Mouse (Mus musculus) neural tube, embryonic 11.5 days (tissue): ENCODE measurements around the gene Lrp1. TPM values are rescaled to one million over a fixed set of nuclear protein-coding genes. Genes with fewer than 3 reads are reported as not detected.

ENCODE experiments used
- ATAC-seq: fragments of 200-750 bp; cut with Nextera tagmentation; 2 replicates; pipeline ENCODE4 v1.8.0; 2017; ENCODE audit warnings: moderate number of reproducible peaks, mild to moderate bottlenecking, moderate TSS enrichment, moderate library complexity; ENCODE audit not compliant: insufficient read depth, low FRiP score, low TSS enrichment
- DNase-seq: peaks from one replicate; pipeline ENCODE4 v3.0.0-alpha.2; 2015; ENCODE audit warnings: low spot score
- H3K27ac ChIP-seq: fragments of 300-500 bp; sonication (generic); 2 replicates; pipeline ENCODE4 v1.5.1; 2014; ENCODE audit warnings: low read depth, mild to moderate bottlenecking, low read length
- H3K27me3 ChIP-seq: fragments of 300-500 bp; sonication (generic); 2 replicates; pipeline ENCODE4 v1.6.1; 2014; ENCODE audit warnings: mild to moderate bottlenecking, low read length, mixed read lengths; ENCODE audit not compliant: control insufficient read depth, insufficient read depth
- H3K36me3 ChIP-seq: fragments of 300-500 bp; sonication (generic); 2 replicates; pipeline ENCODE4 v1.6.1; 2014; ENCODE audit warnings: mild to moderate bottlenecking, low read length, moderate library complexity, mixed read lengths; ENCODE audit not compliant: control insufficient read depth, insufficient read depth
- H3K4me1 ChIP-seq: fragments of 300-500 bp; sonication (generic); 2 replicates; pipeline ENCODE4 v1.6.1; 2014; ENCODE audit warnings: low read length, mixed read lengths; ENCODE audit not compliant: control insufficient read depth, insufficient read depth
- H3K4me2 ChIP-seq: fragments of 300-500 bp; sonication (generic); 2 replicates; pipeline ENCODE4 v1.6.1; 2014; ENCODE audit warnings: low read depth, mild to moderate bottlenecking, moderate library complexity
- H3K4me3 ChIP-seq: fragments of 300-500 bp; sonication (generic); 2 replicates; pipeline ENCODE4 v1.5.1; 2014; ENCODE audit warnings: low read depth, low read length
- H3K9ac ChIP-seq: fragments of 300-500 bp; sonication (generic); 2 replicates; pipeline ENCODE4 v1.6.1; 2014; ENCODE audit warnings: mild to moderate bottlenecking, low read length
- H3K9me3 ChIP-seq: fragments of 300-500 bp; sonication (generic); 2 replicates; pipeline ENCODE4 v1.6.1; 2016; ENCODE audit warnings: low read length; ENCODE audit not compliant: control insufficient read depth
- WGBS: fragments of 180-500 bp; shearing (Covaris S2); extraction: QIAGEN DNeasy Blood & Tissue Kit; methylation state at CpG from one replicate; pipeline ENCODE4 v1.1.7; 2014; 5-methylcytosine and 5-hydroxymethylcytosine counted together
- polyA plus RNA-seq: library from polyadenylated mRNA; unstranded; fragments of >200 nt; fragmentation: Nextera tagmentation; extraction: Ambion mirVana; gene quantifications from 2 replicates; pipeline ENCODE4 v1.2.1, GENCODE M21; 2014

Gene Lrp1
- polyA plus RNA-seq, 1 experiment from 2014 or later = 68.2 TPM

GRCm38 (mm10) chr10:127581291-127581690 is 39.7 kb downstream of the Lrp1 start:
- Histone ChIP-seq H3K9me3 (no peaks in the 10 kb centered on the region), H3K4me1 (no peaks in the 10 kb centered on the region), H3K27me3 (no peaks in the 10 kb centered on the region), H3K9ac (no peak overlapping the region), H3K4me3 (no peak overlapping the region), H3K36me3 (peaks cover 16% of the 10 kb centered on the region), H3K27ac (no peak overlapping the region), H3K4me2 (no peak overlapping the region)
- WGBS = 90% methylated on average over 9 of the region's 9 CpGs
- ATAC-seq (no peak), DNase-seq (no peak)

DNA sequence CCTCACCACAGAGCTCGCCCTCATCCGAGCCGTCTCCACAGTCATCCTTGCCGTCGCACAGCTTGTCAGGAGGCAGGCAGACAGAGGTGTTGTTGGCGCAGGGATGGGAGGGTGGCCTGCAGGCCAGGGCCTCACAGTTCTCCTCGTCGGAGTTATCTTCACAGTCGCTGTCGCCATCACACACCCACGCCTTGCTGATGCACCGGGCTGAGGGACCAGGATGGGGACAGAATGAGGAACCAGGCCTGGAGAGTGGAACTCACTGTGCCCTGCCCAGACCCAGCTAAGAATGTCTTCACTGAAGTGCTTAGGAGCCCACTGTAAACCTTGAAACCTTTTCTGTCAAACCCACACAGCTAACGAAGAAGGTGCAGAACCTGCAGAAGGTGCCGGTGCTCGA is 43.0 kb downstream of the Lrp1 start:
- WGBS = 92% methylated on average over 15 of the region's 15 CpGs
- no peak for DNase-seq
- peaks cover 29% of the 10 kb centered on the region for H3K36me3 ChIP-seq

GRCm38 (mm10) chr10:127577156-127577555 is 43.8 kb downstream of the Lrp1 start:
- Histone ChIP-seq H3K4me2 (no peak overlapping the region), H3K9ac (no peak overlapping the region), H3K9me3 (no peaks in the 10 kb centered on the region), H3K36me3 (peaks cover 37% of the 10 kb centered on the region), H3K27ac (no peak overlapping the region), H3K27me3 (no peaks in the 10 kb centered on the region), H3K4me1 (no peaks in the 10 kb centered on the region), H3K4me3 (no peak overlapping the region)
- ATAC-seq (no peak), DNase-seq (no peak)
- WGBS = 89% methylated on average over 9 of the region's 9 CpGs

More for the DNA sequence above, 43.0 kb downstream of the Lrp1 start:
- Histone ChIP-seq H3K4me1 (no peaks in the 10 kb centered on the region), H3K9ac (no peak overlapping the region), H3K9me3 (no peaks in the 10 kb centered on the region), H3K27me3 (no peaks in the 10 kb centered on the region), H3K4me3 (no peak overlapping the region), H3K4me2 (no peak overlapping the region), H3K27ac (no peak overlapping the region)
- ATAC-seq = no peak

DNA sequence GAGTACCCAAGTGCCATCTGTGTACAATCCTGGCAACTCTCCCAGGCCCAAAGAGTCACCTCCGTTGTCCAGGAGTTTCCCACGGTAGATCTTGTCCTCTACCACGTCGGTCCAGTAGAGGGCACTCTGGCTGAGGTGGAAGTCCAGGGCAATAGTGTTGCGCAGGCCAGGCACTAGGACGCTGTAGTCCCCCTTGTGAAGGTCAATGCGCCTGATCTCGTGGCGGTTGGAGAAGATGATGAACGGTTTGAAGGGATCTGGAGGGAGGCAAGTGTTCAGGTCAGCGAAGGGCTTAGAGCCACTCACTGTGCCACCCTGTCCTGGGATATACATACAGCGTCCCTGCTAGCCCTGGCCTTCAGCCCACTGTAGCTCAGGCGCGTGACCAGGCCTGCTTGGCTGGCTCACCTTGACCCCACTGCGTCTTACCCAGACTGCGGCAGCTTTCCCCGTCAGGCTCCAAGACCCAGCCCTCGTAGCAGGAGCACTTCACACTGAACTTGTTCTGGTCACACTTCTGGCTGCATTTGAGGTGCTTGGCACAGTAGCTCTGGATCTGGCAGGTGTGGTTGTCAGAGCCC is 44.5 kb downstream of the Lrp1 start:
- 64% methylated on average over 18 of the region's 18 CpGs for WGBS
- no peak overlapping the region for H3K4me2 ChIP-seq
- H3K4me3 ChIP-seq = no peak overlapping the region
- no peak overlapping the region for H3K27ac ChIP-seq
- H3K36me3 ChIP-seq = peaks cover 34% of the 10 kb centered on the region
- no peaks in the 10 kb centered on the region for H3K4me1 ChIP-seq
- H3K27me3 ChIP-seq = no peaks in the 10 kb centered on the region
- H3K9me3 ChIP-seq = no peaks in the 10 kb centered on the region
- no peak overlapping the region for H3K9ac ChIP-seq
- no peak for ATAC-seq
- DNase-seq = peak; percentile 48

DNA sequence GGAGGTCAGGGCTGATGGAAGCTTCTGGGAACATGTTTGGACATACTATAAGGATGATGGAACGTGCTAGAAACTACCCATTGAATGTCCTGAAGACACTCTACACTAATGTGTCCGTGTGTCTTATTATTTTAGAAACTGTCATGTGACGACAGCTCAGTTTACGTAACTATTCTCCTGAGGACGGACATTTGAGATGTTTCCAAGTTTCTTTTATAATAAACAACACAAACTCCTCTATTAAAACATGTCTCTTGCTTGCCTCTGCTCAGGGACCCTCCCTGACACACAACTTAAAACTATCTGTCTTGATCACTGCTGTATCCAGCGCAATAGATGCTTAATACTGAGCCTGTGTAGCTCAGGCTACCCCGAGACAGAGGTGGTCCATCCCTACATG is 45.2 kb downstream of the Lrp1 start:
- no peak overlapping the region for H3K4me3 ChIP-seq

DNA sequence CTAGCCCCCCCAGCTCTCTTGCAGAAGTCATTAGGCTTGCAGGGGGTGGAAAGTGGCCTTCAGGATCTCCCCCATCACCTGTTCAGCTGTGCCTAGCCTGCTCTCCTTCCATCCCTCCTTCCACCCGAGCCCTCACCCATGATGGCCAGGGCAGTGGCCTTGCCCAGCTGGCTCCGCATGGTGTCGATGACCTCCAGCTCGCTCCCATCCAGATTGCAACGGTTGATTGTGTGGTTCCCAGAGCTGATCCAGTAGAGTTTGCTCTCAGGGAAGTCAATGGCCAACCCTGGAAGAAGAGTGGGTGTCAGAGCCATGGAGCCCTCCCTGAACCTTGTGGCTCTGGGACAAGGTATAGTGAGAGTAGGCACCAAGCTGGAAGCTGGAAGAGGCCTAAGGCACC is 48.7 kb downstream of the Lrp1 start:
- H3K36me3 ChIP-seq = peaks cover 25% of the 10 kb centered on the region
- H3K4me3 ChIP-seq = no peak overlapping the region
- no peak overlapping the region for H3K27ac ChIP-seq
- no peaks in the 10 kb centered on the region for H3K27me3 ChIP-seq
- no peak overlapping the region for H3K9ac ChIP-seq
- ATAC-seq (no peak), DNase-seq (no peak)
- WGBS = 89% methylated on average over 5 of the region's 5 CpGs
- H3K9me3 ChIP-seq = no peaks in the 10 kb centered on the region
- H3K4me1 ChIP-seq = no peaks in the 10 kb centered on the region
- no peak overlapping the region for H3K4me2 ChIP-seq

More for the DNA sequence above, 45.2 kb downstream of the Lrp1 start:
- Histone ChIP-seq H3K27ac (no peak overlapping the region), H3K36me3 (peaks cover 29% of the 10 kb centered on the region), H3K27me3 (no peaks in the 10 kb centered on the region), H3K9ac (no peak overlapping the region), H3K4me2 (no peak overlapping the region), H3K9me3 (no peaks in the 10 kb centered on the region), H3K4me1 (no peaks in the 10 kb centered on the region)
- DNase-seq = no peak
- no peak for ATAC-seq
- WGBS = 91% methylated on average over 7 of the region's 7 CpGs

- no peak overlapping the region for H3K9ac ChIP-seq
- DNase-seq = no peak
- 91% methylated on average over 17 of the region's 17 CpGs for WGBS
- no peak overlapping the region for H3K27ac ChIP-seq
- H3K27me3 ChIP-seq = no peaks in the 10 kb centered on the region
- no peak for ATAC-seq
- H3K4me3 ChIP-seq = no peak overlapping the region
- H3K36me3 ChIP-seq = peaks cover 28% of the 10 kb centered on the region
- H3K9me3 ChIP-seq = no peaks in the 10 kb centered on the region
- no peak overlapping the region for H3K4me2 ChIP-seq
- no peaks in the 10 kb centered on the region for H3K4me1 ChIP-seq
These were observed 49.9 kb downstream of the Lrp1 start for GRCm38 (mm10) chr10:127570937-127571641.

GRCm38 (mm10) chr10:127570384-127570783 is 50.6 kb downstream of the Lrp1 start:
- Histone ChIP-seq H3K36me3 (peaks cover 31% of the 10 kb centered on the region), H3K27me3 (no peaks in the 10 kb centered on the region), H3K4me3 (no peak overlapping the region), H3K4me2 (no peak overlapping the region), H3K9me3 (no peaks in the 10 kb centered on the region), H3K27ac (no peak overlapping the region), H3K4me1 (no peaks in the 10 kb centered on the region), H3K9ac (no peak overlapping the region)
- no peak for ATAC-seq
- DNase-seq = no peak
- 88% methylated on average over 6 of the region's 6 CpGs for WGBS

DNA sequence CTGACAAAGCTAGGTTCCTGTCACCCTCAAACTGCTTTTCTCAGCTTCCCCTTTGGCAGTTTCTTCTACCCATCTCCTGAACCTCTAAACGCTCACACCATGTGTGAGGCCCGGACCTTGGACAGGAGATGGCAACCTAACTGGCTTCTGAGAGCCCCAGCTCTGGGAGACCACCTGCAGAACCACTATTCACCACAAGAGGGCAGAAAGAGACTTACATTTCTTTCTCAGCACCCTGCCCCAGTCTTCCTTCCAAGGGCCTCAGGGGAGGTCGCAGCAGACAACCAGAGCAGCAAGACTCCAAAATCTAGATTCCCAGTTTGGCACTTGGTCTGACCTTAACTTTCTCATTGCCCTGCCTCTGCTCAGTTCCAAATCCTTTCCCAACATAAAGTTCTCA is 51.5 kb downstream of the Lrp1 start:
- H3K27me3 ChIP-seq = no peaks in the 10 kb centered on the region
- H3K4me2 ChIP-seq = no peak overlapping the region
- H3K4me3 ChIP-seq = no peak overlapping the region
- H3K4me1 ChIP-seq = no peaks in the 10 kb centered on the region
- WGBS = 31% methylated on average over 3 of the region's 3 CpGs
- peaks cover 25% of the 10 kb centered on the region for H3K36me3 ChIP-seq
- H3K27ac ChIP-seq = no peak overlapping the region
- DNase-seq (peak; percentile 79), ATAC-seq (no peak; the same call in 1 of the 2 replicates)
- H3K9ac ChIP-seq = no peak overlapping the region
- H3K9me3 ChIP-seq = no peaks in the 10 kb centered on the region
